Comparison of ENCODE assay signal across 10 mouse cellular contexts in genomic region chr1:75560206-75560913, GRCm38 (mm10). TPM values are rescaled to one million over a fixed set of nuclear protein-coding genes. Genes with fewer than 3 reads are reported as not detected.
DNase-seq lines count a peak whose midpoint lies in the region; ATAC-seq and TF ChIP-seq lines count a peak whose summit lies in the region.
"Had no signal": no experiment of that assay in that cellular context is flagged by ENCODE, and none has a peak within 500 bp of the region (broad histone marks: within the 10 kb centered on the region; RNA-seq: fewer than 3 reads in every experiment).

No protein-coding gene starts in this region.

- no peak overlapping the region for H3K27ac ChIP-seq in forebrain, embryonic 15.5 days (replicated peaks)
- no peak overlapping the region for H3K27ac ChIP-seq in forebrain, embryonic 11.5 days (ENCODE audit: low read depth, low read length)
- H3K27ac ChIP-seq in layer of hippocampus, adult 2 months: peak overlapping the region; percentile 11; the same call in 1 of the 2 replicates
- peak overlapping the region; percentile 44; the same call in 1 of the 2 replicates for H3K27ac ChIP-seq in hindbrain, embryonic 13.5 days
- H3K27ac ChIP-seq in neural tube, embryonic 13.5 days (replicated peaks): peak overlapping the region; percentile 40; the same call in 1 of the 2 replicates

- H3K9me3 ChIP-seq in forebrain, embryonic 15.5 days: no peaks in the 10 kb centered on the region
- H3K9me3 ChIP-seq in forebrain, embryonic 11.5 days (ENCODE audit: control insufficient read depth, low read length): no peaks in the 10 kb centered on the region
- peaks cover 7% of the 10 kb centered on the region; the same call in 1 of the 2 replicates for H3K9me3 ChIP-seq in hindbrain, embryonic 13.5 days
- H3K9me3 ChIP-seq in neural tube, embryonic 13.5 days: 0 out of 2 replicates have a peak, but pooled peaks cover 9% of the 10 kb centered on the region

- ATAC-seq in forebrain, embryonic 15.5 days (replicated peaks): 0 out of 2 replicates have a peak, but pooled peaks have one; percentile 3
- no peak for ATAC-seq in forebrain, embryonic 11.5 days (replicated peaks; ENCODE audit: low FRiP score)
- ATAC-seq in hindbrain, embryonic 13.5 days (ENCODE audit: low FRiP score): no peak
- peak; percentile 15; the same call in 1 of the 2 replicates for ATAC-seq in neural tube, embryonic 13.5 days (ENCODE audit: low read depth)

- no peaks in the 10 kb centered on the region for H3K27me3 ChIP-seq in forebrain, embryonic 15.5 days
- no peaks in the 10 kb centered on the region for H3K27me3 ChIP-seq in forebrain, embryonic 11.5 days (ENCODE audit: control insufficient read depth, insufficient read depth, low read length)
- H3K27me3 ChIP-seq in hindbrain, embryonic 13.5 days: no peaks in the 10 kb centered on the region
- 0 out of 2 replicates have a peak, but pooled peaks cover 3% of the 10 kb centered on the region for H3K27me3 ChIP-seq in neural tube, embryonic 13.5 days

- peaks cover 26% of the 10 kb centered on the region for H3K4me1 ChIP-seq in forebrain, embryonic 15.5 days
- no peaks in the 10 kb centered on the region; the same call in 1 of the 2 replicates for H3K4me1 ChIP-seq in forebrain, embryonic 11.5 days (replicated peaks; ENCODE audit: control insufficient read depth, insufficient read depth, low read length)
- peaks cover 27% of the 10 kb centered on the region for H3K4me1 ChIP-seq in hindbrain, embryonic 13.5 days (replicated peaks)
- peaks cover 21% of the 10 kb centered on the region for H3K4me1 ChIP-seq in neural tube, embryonic 13.5 days (replicated peaks)

- H3K4me3 ChIP-seq in forebrain, embryonic 15.5 days: no peak overlapping the region
- H3K4me3 ChIP-seq in forebrain, embryonic 11.5 days (ENCODE audit: low read depth, low read length): no peak overlapping the region
- no peak overlapping the region for H3K4me3 ChIP-seq in layer of hippocampus, adult 2 months
- no peak overlapping the region for H3K4me3 ChIP-seq in hindbrain, embryonic 13.5 days
- H3K4me3 ChIP-seq in neural tube, embryonic 13.5 days: no peak overlapping the region
- H3K4me3 ChIP-seq: heart, embryonic 13.5 days had no signal

- no peak overlapping the region for H3K4me2 ChIP-seq in forebrain, embryonic 15.5 days (replicated peaks)
- H3K4me2 ChIP-seq in forebrain, embryonic 11.5 days (ENCODE audit: low read depth, low read length, severe bottlenecking): no peak overlapping the region
- H3K4me2 ChIP-seq in hindbrain, embryonic 13.5 days: no peak overlapping the region
- H3K4me2 ChIP-seq in neural tube, embryonic 13.5 days: no peak overlapping the region

- H3K9ac ChIP-seq in forebrain, embryonic 15.5 days (replicated peaks): no peak overlapping the region
- no peak overlapping the region; the same call in 1 of the 2 replicates for H3K9ac ChIP-seq in forebrain, embryonic 11.5 days (ENCODE audit: low read length)
- H3K9ac ChIP-seq in hindbrain, embryonic 13.5 days: no peak overlapping the region
- H3K9ac ChIP-seq in neural tube, embryonic 13.5 days: 0 out of 2 replicates have a peak overlapping the region, but pooled peaks have one; percentile 9

- peaks cover 13% of the 10 kb centered on the region; the same call in 1 of the 2 replicates for H3K36me3 ChIP-seq in forebrain, embryonic 15.5 days
- H3K36me3 ChIP-seq in forebrain, embryonic 11.5 days (ENCODE audit: control insufficient read depth, insufficient read depth, low read length): no peaks in the 10 kb centered on the region
- peaks cover 30% of the 10 kb centered on the region for H3K36me3 ChIP-seq in hindbrain, embryonic 13.5 days
- peaks cover 35% of the 10 kb centered on the region for H3K36me3 ChIP-seq in neural tube, embryonic 13.5 days

- WGBS in forebrain, embryonic 15.5 days: 87% methylated on average over 12 of the region's 12 CpGs
- 85% methylated on average over 12 of the region's 12 CpGs for WGBS in forebrain, embryonic 11.5 days
- WGBS in hindbrain, embryonic 13.5 days: 85% methylated on average over 12 of the region's 12 CpGs
- 82% methylated on average over 12 of the region's 12 CpGs for WGBS in neural tube, embryonic 13.5 days

- TF ChIP-seq CTCF in layer of hippocampus, adult 2 months (conservative IDR thresholded peaks at IDR 0.05): no peak

- DNase-seq in forebrain, embryonic 11.5 days (ENCODE audit: low spot score): no peak
- DNase-seq in layer of hippocampus, adult 2 months (ENCODE audit: low spot score in 2 of 2): no peak
- no peak for DNase-seq in layer of hippocampus, adult 9-11 months
- no peak for DNase-seq in thymus, postnatal 4 days
- DNase-seq in left cerebral cortex, adult 18-20 months (ENCODE audit: low spot score in 2 of 2): no peak

RNA-seq across cellular contexts. Expression of gene Slc4a3, which starts 14.3 kb away (rescaled TPM):
- polyA plus RNA-seq in forebrain, embryonic 15.5 days (2015; fragmentation: Nextera tagmentation; extraction: Ambion mirVana): 35.2 and 35.9 TPM in 2 replicates
- polyA plus RNA-seq in forebrain, embryonic 11.5 days (2014; fragmentation: Nextera tagmentation; extraction: Ambion mirVana): 13.3 and 15.7 TPM in 2 replicates
- total RNA-seq in layer of hippocampus, adult 2 months (2021): 100 to 1,000 TPM; 106 to 110 TPM
- polyA plus RNA-seq in hindbrain, embryonic 13.5 days (2015; fragmentation: Nextera tagmentation; extraction: Ambion mirVana): 50.4 and 50.9 TPM in 2 replicates
- polyA plus RNA-seq in neural tube, embryonic 13.5 days (2015; fragmentation: Nextera tagmentation; extraction: Ambion mirVana): 36.9 and 39.3 TPM in 2 replicates
- total RNA-seq in left cerebral cortex, adult 18-20 months (2021): 100 to 1,000 TPM; 175 to 178 TPM

RNA-seq across cellular contexts. Expression of gene Stk11ip, which starts 39.0 kb away (rescaled TPM):
- polyA plus RNA-seq in forebrain, embryonic 15.5 days (2015; fragmentation: Nextera tagmentation; extraction: Ambion mirVana): 19.6 and 20.1 TPM in 2 replicates
- 23.9 and 27.6 TPM in 2 replicates for polyA plus RNA-seq in forebrain, embryonic 11.5 days (2014; fragmentation: Nextera tagmentation; extraction: Ambion mirVana)
- total RNA-seq in layer of hippocampus, adult 2 months (2021): 10 to 100 TPM; 25.6 to 27.4 TPM
- polyA plus RNA-seq in hindbrain, embryonic 13.5 days (2015; fragmentation: Nextera tagmentation; extraction: Ambion mirVana): 18.6 and 20.7 TPM in 2 replicates
- 19.7 and 20.1 TPM in 2 replicates for polyA plus RNA-seq in neural tube, embryonic 13.5 days (2015; fragmentation: Nextera tagmentation; extraction: Ambion mirVana)
- 10 to 100 TPM; 30.9 to 34.9 TPM for total RNA-seq in left cerebral cortex, adult 18-20 months (2021)

RNA-seq across cellular contexts. Expression of gene Inha, which starts 53.5 kb away (rescaled TPM):
- 13.8 and 15.0 TPM in 2 replicates for polyA plus RNA-seq in forebrain, embryonic 15.5 days (2015; fragmentation: Nextera tagmentation; extraction: Ambion mirVana)
- polyA plus RNA-seq in forebrain, embryonic 11.5 days (2014; fragmentation: Nextera tagmentation; extraction: Ambion mirVana): 1.3 and 2.4 TPM in 2 replicates
- total RNA-seq in layer of hippocampus, adult 2 months (2021): 10 to 100 TPM; 15.3 to 16.5 TPM
- 11.5 and 11.7 TPM in 2 replicates for polyA plus RNA-seq in hindbrain, embryonic 13.5 days (2015; fragmentation: Nextera tagmentation; extraction: Ambion mirVana)
- 13.3 and 13.7 TPM in 2 replicates for polyA plus RNA-seq in neural tube, embryonic 13.5 days (2015; fragmentation: Nextera tagmentation; extraction: Ambion mirVana)
- 10 to 100 TPM; 21.5 to 25.2 TPM for total RNA-seq in left cerebral cortex, adult 18-20 months (2021)
- total RNA-seq: liver, adult 2 months had no signal

RNA-seq across cellular contexts. Expression of gene Obsl1, which starts 54.1 kb away (rescaled TPM):
- 21.7 and 21.9 TPM in 2 replicates for polyA plus RNA-seq in forebrain, embryonic 15.5 days (2015; fragmentation: Nextera tagmentation; extraction: Ambion mirVana)
- 42.6 and 44.7 TPM in 2 replicates for polyA plus RNA-seq in forebrain, embryonic 11.5 days (2014; fragmentation: Nextera tagmentation; extraction: Ambion mirVana)
- total RNA-seq in layer of hippocampus, adult 2 months (2021): 10 to 100 TPM; 20.6 to 25.9 TPM
- polyA plus RNA-seq in hindbrain, embryonic 13.5 days (2015; fragmentation: Nextera tagmentation; extraction: Ambion mirVana): 21.0 and 22.8 TPM in 2 replicates
- polyA plus RNA-seq in neural tube, embryonic 13.5 days (2015; fragmentation: Nextera tagmentation; extraction: Ambion mirVana): 28.1 and 30.1 TPM in 2 replicates
- 10 to 100 TPM; 26.6 to 29.6 TPM for total RNA-seq in left cerebral cortex, adult 18-20 months (2021)

Comparison
In these comparisons a context has a peak if more than half of its experiments do, and no peak if none do; other contexts are left out.
1. ATAC-seq: peak in forebrain, embryonic 15.5 days (single experiment) and neural tube, embryonic 13.5 days (single experiment); none in forebrain, embryonic 11.5 days (single experiment) and hindbrain, embryonic 13.5 days (single experiment).
2. H3K27ac ChIP-seq: peak in layer of hippocampus, adult 2 months (single experiment), hindbrain, embryonic 13.5 days (single experiment) and neural tube, embryonic 13.5 days (single experiment); none in forebrain, embryonic 15.5 days (single experiment) and forebrain, embryonic 11.5 days (single experiment).